Mouse (Mus musculus) E14TG2a.4 (cell line): ENCODE results near the gene Nub1.

Experiments used
- CTCF ChIP-seq: conservative IDR thresholded peaks from 2 replicates; pipeline ENCODE4 v1.5.1; 2014; ENCODE audit warnings: low read length
- NANOG ChIP-seq: IDR thresholded peaks from 2 replicates; pipeline ENCODE4 v1.6.1; 2014; ENCODE audit warnings: borderline replicate concordance, low read length, mixed read lengths

DNA sequence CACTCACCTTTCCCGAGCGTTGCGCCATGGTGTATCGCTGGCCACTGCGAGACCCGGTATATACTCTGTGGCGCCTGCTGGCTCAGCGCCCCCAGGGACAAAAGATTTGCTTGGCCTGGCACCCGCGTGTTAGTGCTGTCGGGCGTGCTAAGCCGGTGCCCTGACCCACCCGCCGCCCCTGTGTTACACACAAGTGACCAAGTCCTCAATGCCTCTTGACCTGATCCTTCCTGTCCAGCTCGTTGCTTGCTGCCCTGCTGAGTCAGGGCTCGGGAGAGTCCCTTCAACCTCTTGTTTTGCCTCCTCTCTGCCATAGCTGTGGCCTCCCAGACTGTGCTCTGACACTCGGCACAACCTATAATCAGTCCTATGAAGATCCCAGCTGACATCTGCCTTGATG is 72.5 kb downstream of the Nub1 start, which contains the start of gene Crygn:
- TF ChIP-seq CTCF (no peak), NANOG (no peak)
